Mouse (Mus musculus) liver, postnatal 0 days (tissue): ENCODE data around the gene Zfp287.

Source experiments
- CTCF ChIP-seq: sonication (generic); IDR thresholded peaks from 2 replicates; pipeline ENCODE4 v1.5.1; 2016; ENCODE audit warnings: antibody characterized with exemption, low read depth
- EP300 ChIP-seq: IDR thresholded peaks from 2 replicates; pipeline ENCODE4 v1.6.1; 2016; ENCODE audit warnings: antibody characterized with exemption, low read depth, mild to moderate bottlenecking

DNA sequence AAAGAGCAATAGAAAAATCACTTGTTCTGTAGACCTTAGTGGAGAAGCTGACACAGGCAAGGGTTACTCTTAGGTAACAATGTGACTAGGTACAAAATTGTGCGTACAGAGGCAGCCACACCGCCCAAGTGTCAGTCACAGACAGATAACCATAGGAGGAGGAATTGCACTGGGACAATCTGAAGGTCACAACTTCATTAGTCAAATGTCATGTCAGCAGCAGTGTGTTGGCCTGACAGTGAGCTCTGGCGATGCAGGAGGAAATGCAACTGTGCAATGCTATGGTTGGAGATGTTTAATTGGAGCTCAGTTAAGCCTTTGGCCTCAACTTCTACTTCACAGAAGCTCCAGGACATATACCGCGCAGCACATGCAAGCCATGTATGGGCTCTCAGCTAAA, 21.0 kb downstream of the Zfp287 start:
- TF ChIP-seq CTCF (no peak), EP300 (no peak)
